In genomic region chr7:43311632-43312031, GRCm38 (mm10) we compare ENCODE assay signal across 8 mouse cellular contexts. TPM values are rescaled to one million over a fixed set of nuclear protein-coding genes. Genes with fewer than 3 reads are reported as not detected.
DNase-seq lines count a peak whose midpoint lies in the region; ATAC-seq lines count a peak whose summit lies in the region.

No protein-coding gene starts in this region.

- ATAC-seq in lung, embryonic 15.5 days (ENCODE audit: borderline replicate concordance, extremely low read depth, low FRiP score, low TSS enrichment): no peak
- ATAC-seq in heart, embryonic 11.5 days (replicated peaks; ENCODE audit: insufficient number of reproducible peaks, low FRiP score, low TSS enrichment): no peak
- ATAC-seq in limb, embryonic 12.5 days (ENCODE audit: insufficient number of reproducible peaks, insufficient read depth, low FRiP score, low TSS enrichment, low read depth): no peak
- no peak for ATAC-seq in neural tube, embryonic 14.5 days (ENCODE audit: low read depth)

- peaks cover 19% of the 10 kb centered on the region for H3K36me3 ChIP-seq in lung, embryonic 15.5 days
- peaks cover 16% of the 10 kb centered on the region for H3K36me3 ChIP-seq in heart, embryonic 11.5 days (ENCODE audit: control insufficient read depth, insufficient read depth, low read length)
- H3K36me3 ChIP-seq in limb, embryonic 12.5 days: peaks cover 35% of the 10 kb centered on the region
- peaks cover 15% of the 10 kb centered on the region for H3K36me3 ChIP-seq in neural tube, embryonic 14.5 days (ENCODE audit: control insufficient read depth, insufficient read depth, low read length)

- H3K4me2 ChIP-seq in lung, embryonic 15.5 days: peak overlapping the region; percentile 83
- peak overlapping the region; percentile 69 for H3K4me2 ChIP-seq in heart, embryonic 11.5 days
- peak overlapping the region; percentile 71 for H3K4me2 ChIP-seq in limb, embryonic 12.5 days
- H3K4me2 ChIP-seq in neural tube, embryonic 14.5 days (ENCODE audit: low read depth, low read length): peak overlapping the region; percentile 79

- H3K4me1 ChIP-seq in lung, embryonic 15.5 days: peaks cover 22% of the 10 kb centered on the region
- peaks cover 14% of the 10 kb centered on the region for H3K4me1 ChIP-seq in heart, embryonic 11.5 days (ENCODE audit: control insufficient read depth, insufficient read depth, low read length)
- H3K4me1 ChIP-seq in limb, embryonic 12.5 days (replicated peaks): peaks cover 11% of the 10 kb centered on the region
- peaks cover 18% of the 10 kb centered on the region for H3K4me1 ChIP-seq in neural tube, embryonic 14.5 days (ENCODE audit: control insufficient read depth, insufficient read depth, low read length)

- no peak overlapping the region for H3K9ac ChIP-seq in lung, embryonic 15.5 days
- H3K9ac ChIP-seq in heart, embryonic 11.5 days (ENCODE audit: low read depth, low read length): peak overlapping the region; percentile 87; the same call in 1 of the 2 replicates
- H3K9ac ChIP-seq in limb, embryonic 12.5 days (replicated peaks): no peak overlapping the region
- H3K9ac ChIP-seq in neural tube, embryonic 14.5 days (replicated peaks; ENCODE audit: low read depth, low read length): no peak overlapping the region

- H3K9me3 ChIP-seq in lung, embryonic 15.5 days: no peaks in the 10 kb centered on the region
- H3K9me3 ChIP-seq in heart, embryonic 11.5 days (replicated peaks; ENCODE audit: control insufficient read depth, low read length): no peaks in the 10 kb centered on the region
- H3K9me3 ChIP-seq in limb, embryonic 12.5 days: no peaks in the 10 kb centered on the region
- no peaks in the 10 kb centered on the region for H3K9me3 ChIP-seq in neural tube, embryonic 14.5 days (ENCODE audit: control insufficient read depth, low read length)

- WGBS in lung, embryonic 15.5 days: 62% methylated on average over 6 of the region's 6 CpGs
- 50% methylated on average over 6 of the region's 6 CpGs for WGBS in heart, embryonic 11.5 days (ENCODE audit: insufficient replicate concordance)
- 82% methylated on average over 6 of the region's 6 CpGs for WGBS in limb, embryonic 12.5 days
- 92% methylated on average over 6 of the region's 6 CpGs for WGBS in neural tube, embryonic 14.5 days

- H3K27me3 ChIP-seq in lung, embryonic 15.5 days: no peaks in the 10 kb centered on the region
- H3K27me3 ChIP-seq in heart, embryonic 11.5 days (ENCODE audit: control insufficient read depth, insufficient read depth, low read length): no peaks in the 10 kb centered on the region
- H3K27me3 ChIP-seq in limb, embryonic 12.5 days: no peaks in the 10 kb centered on the region
- no peaks in the 10 kb centered on the region for H3K27me3 ChIP-seq in neural tube, embryonic 14.5 days (ENCODE audit: control insufficient read depth, insufficient read depth, low read length)

- H3K27ac ChIP-seq in lung, embryonic 15.5 days: no peak overlapping the region
- H3K27ac ChIP-seq in heart, embryonic 11.5 days (ENCODE audit: low read depth, low read length): no peak overlapping the region
- no peak overlapping the region for H3K27ac ChIP-seq in limb, embryonic 12.5 days
- no peak overlapping the region for H3K27ac ChIP-seq in neural tube, embryonic 14.5 days (ENCODE audit: low read depth, low read length)

- no peak for DNase-seq in lung, postnatal 4 days
- DNase-seq in layer of hippocampus, adult 9-11 months: no peak
- no peak for DNase-seq in thymus, adult 18-20 months
- no peak for DNase-seq in gastrocnemius, postnatal 10 days

- H3K4me3 ChIP-seq in lung, embryonic 15.5 days: peak overlapping the region; percentile 86
- H3K4me3 ChIP-seq in heart, embryonic 11.5 days (ENCODE audit: low read depth, low read length): peak overlapping the region; percentile 86; the same call in 1 of the 2 replicates
- peak overlapping the region; percentile 75 for H3K4me3 ChIP-seq in limb, embryonic 12.5 days (replicated peaks)
- peak overlapping the region; percentile 63; the same call in 1 of the 2 replicates for H3K4me3 ChIP-seq in neural tube, embryonic 14.5 days (ENCODE audit: low read depth, low read length)

RNA-seq across cellular contexts. Expression of gene Zfp715, which starts 1.5 kb away (rescaled TPM):
- 12.8 and 13.3 TPM in 2 replicates for polyA plus RNA-seq in lung, embryonic 15.5 days (2015; fragmentation: Nextera tagmentation; extraction: Ambion mirVana)
- polyA plus RNA-seq in heart, embryonic 11.5 days (2014; fragmentation: Nextera tagmentation; extraction: Ambion mirVana): 11.6 and 12.1 TPM in 2 replicates
- polyA plus RNA-seq in limb, embryonic 12.5 days (2016; fragmentation: Nextera tagmentation; extraction: Ambion mirVana): 14.5 and 15.1 TPM in 2 replicates
- polyA plus RNA-seq in neural tube, embryonic 14.5 days (2014; fragmentation: Nextera tagmentation; extraction: Ambion mirVana): 24.6 and 25.4 TPM in 2 replicates
- total RNA-seq in gastrocnemius, postnatal 10 days (2021): 10 to 100 TPM; 15.6 to 17.0 TPM

RNA-seq across cellular contexts. Expression of gene Siglecf, which starts 39.5 kb away (rescaled TPM):
- polyA plus RNA-seq in lung, embryonic 15.5 days (2015; fragmentation: Nextera tagmentation; extraction: Ambion mirVana): 0.16 and 0.19 TPM in 2 replicates
- polyA plus RNA-seq in heart, embryonic 11.5 days (2014; fragmentation: Nextera tagmentation; extraction: Ambion mirVana): 0.54 TPM in 1 of 2 replicates, not detected in the other
- polyA plus RNA-seq in limb, embryonic 12.5 days (2016; fragmentation: Nextera tagmentation; extraction: Ambion mirVana): 0.33 and 0.40 TPM in 2 replicates
- 0.12 and 0.28 TPM in 2 replicates for polyA plus RNA-seq in neural tube, embryonic 14.5 days (2014; fragmentation: Nextera tagmentation; extraction: Ambion mirVana)
- total RNA-seq in gastrocnemius, postnatal 10 days (2021): not detected
